ENCODE assay signal across 26 mouse cellular contexts in genomic region chr1:191138436-191138835, GRCm38 (mm10). TPM values are rescaled to one million over a fixed set of nuclear protein-coding genes. Genes with fewer than 3 reads are reported as not detected.
DNase-seq lines count a peak whose midpoint lies in the region; ATAC-seq and TF ChIP-seq lines count a peak whose summit lies in the region.
"Had no signal": no experiment of that assay in that cellular context is flagged by ENCODE, and none has a peak within 500 bp of the region (broad histone marks: within the 10 kb centered on the region; RNA-seq: fewer than 3 reads in every experiment).

No protein-coding gene starts in this region.

- peaks cover 9% of the 10 kb centered on the region; the same call in 1 of the 2 replicates for H3K4me1 ChIP-seq in heart, embryonic 13.5 days
- H3K4me1 ChIP-seq in heart, adult 2 months (ENCODE audit: control insufficient read depth, insufficient read depth, low read length) = no peaks in the 10 kb centered on the region
- H3K4me1 ChIP-seq: hindbrain, embryonic 15.5 days had no signal

- no peak overlapping the region for H3K4me3 ChIP-seq in heart, embryonic 13.5 days
- H3K4me3 ChIP-seq in heart, adult 2 months = no peak overlapping the region
- H3K4me3 ChIP-seq: embryonic facial prominence, embryonic 10.5 days; erythroblast, embryonic 14.5 days; forebrain, embryonic 10.5 days; hindbrain, embryonic 15.5 days had no signal

- no peak for TF ChIP-seq CTCF in heart, adult 2 months (IDR thresholded peaks at IDR 0.05)

- no peaks in the 10 kb centered on the region for H3K79me2 ChIP-seq in heart, adult 2 months (replicated peaks; ENCODE audit: control insufficient read depth, insufficient read depth, low read length)

- no peaks in the 10 kb centered on the region for H3K36me3 ChIP-seq in heart, embryonic 13.5 days
- no peaks in the 10 kb centered on the region for H3K36me3 ChIP-seq in heart, adult 2 months (ENCODE audit: control insufficient read depth, insufficient read depth, low read length)
- H3K36me3 ChIP-seq: embryonic facial prominence, embryonic 10.5 days; forebrain, embryonic 10.5 days; hindbrain, embryonic 15.5 days had no signal

- intact Hi-C loops in heart, adult 2 months (cut with DNase I) = no loop called here

- 0 out of 2 replicates have a peak overlapping the region, but pooled peaks have one; percentile 21 for H3K27ac ChIP-seq in heart, embryonic 13.5 days (replicated peaks)
- H3K27ac ChIP-seq in heart, adult 2 months = no peak overlapping the region
- H3K27ac ChIP-seq: embryonic facial prominence, embryonic 10.5 days; forebrain, embryonic 10.5 days; hindbrain, embryonic 15.5 days had no signal

- 90% methylated on average over 4 of the region's 4 CpGs for WGBS in heart, embryonic 13.5 days
- 80% methylated on average over 4 of the region's 4 CpGs for WGBS in heart, adult 2 months

- ATAC-seq in heart, embryonic 13.5 days (ENCODE audit: extremely low read depth, insufficient number of reproducible peaks, low FRiP score, low TSS enrichment) = no peak
- peak; percentile 69 for ATAC-seq in granulocyte monocyte progenitor cell, adult 5-6 weeks (replicated peaks; ENCODE audit: poor library complexity, severe bottlenecking)
- ATAC-seq: forebrain, embryonic 14.5 days; intestine, embryonic 16.5 days; Patski had no signal

- no peak for TF ChIP-seq EP300 in heart, adult 2 months (IDR thresholded peaks at IDR 0.05; ENCODE audit: insufficient read depth, low read depth, low read length)

- peak; percentile 64 for DNase-seq in heart, adult 11 months
- DNase-seq in heart, postnatal 4 days = no peak
- DNase-seq in heart, adult 2 months = no peak
- DNase-seq in layer of hippocampus, postnatal 10 days (ENCODE audit: low spot score in 2 of 2) = no peak
- no peak for DNase-seq in layer of hippocampus, adult 9-11 months
- DNase-seq: adrenal gland, adult 2 months; adrenal gland, postnatal 25 days; cerebellum, adult 18-20 months; cerebellum, adult 9-11 months; cerebellum, postnatal 36 days; gastrocnemius, postnatal 10 days; heart, postnatal 10 days had no signal

- H3K9ac ChIP-seq in heart, embryonic 13.5 days = no peak overlapping the region
- no peak overlapping the region for H3K9ac ChIP-seq in heart, adult 2 months (ENCODE audit: low read depth, low read length)
- H3K9ac ChIP-seq: hindbrain, embryonic 15.5 days had no signal

- no peaks in the 10 kb centered on the region for H3K27me3 ChIP-seq in heart, embryonic 13.5 days (replicated peaks)
- no peaks in the 10 kb centered on the region for H3K27me3 ChIP-seq in heart, adult 2 months (ENCODE audit: control insufficient read depth, insufficient read depth, low read length)
- H3K27me3 ChIP-seq: hindbrain, embryonic 15.5 days; Patski had no signal

- H3K4me2 ChIP-seq in heart, embryonic 13.5 days = no peak overlapping the region
- H3K4me2 ChIP-seq: hindbrain, embryonic 15.5 days had no signal

- H3K9me3 ChIP-seq in heart, embryonic 13.5 days = 0 out of 2 replicates have a peak, but pooled peaks cover 4% of the 10 kb centered on the region
- H3K9me3 ChIP-seq: hindbrain, embryonic 15.5 days had no signal

- TF ChIP-seq POLR2A in heart, adult 2 months (IDR thresholded peaks at IDR 0.05; ENCODE audit: insufficient read depth, low read depth, low read length) = no peak

RNA-seq across cellular contexts. Expression of gene Fam71a, which starts 26.2 kb away (rescaled TPM):
- total RNA-seq in heart, postnatal 4 days (2021) = not detected
- not detected in 2 replicates for polyA plus RNA-seq in heart, embryonic 13.5 days (2015; fragmentation: Nextera tagmentation; extraction: Ambion mirVana)
- total RNA-seq in heart, adult 2 months (2021) = not detected
- polyA plus RNA-seq in heart, adult 2 months (2012; rRNA removed) = not detected in 2 replicates
- total RNA-seq in granulocyte monocyte progenitor cell, adult 5-6 weeks (2014; fragmentation: Nextera tagmentation) = not detected in 2 replicates
- total RNA-seq in granulocyte monocyte progenitor cell, adult 5-6 weeks (2017) = 0.17 and 1.1 TPM in 2 replicates
- not detected for total RNA-seq in layer of hippocampus, postnatal 10 days (2021)
- total RNA-seq: adrenal gland, adult 2 months; adrenal gland, postnatal 25 days; gastrocnemius, postnatal 10 days; gastrocnemius, postnatal 4 days; heart, postnatal 10 days had no signal
- polyA plus RNA-seq: adrenal gland, adult 2 months; C2C12; embryonic facial prominence, embryonic 10.5 days; embryonic facial prominence, embryonic 14.5 days; erythroblast, embryonic 14.5 days; forebrain, embryonic 10.5 days; forebrain, embryonic 14.5 days; heart, embryonic 14.5 days; hindbrain, embryonic 11.5 days; hindbrain, embryonic 15.5 days; intestine, embryonic 16.5 days had no signal

RNA-seq across cellular contexts. Expression of gene Batf3, which starts 40.8 kb away (rescaled TPM):
- 1 to 10 TPM; 1.7 to 1.8 TPM for total RNA-seq in heart, postnatal 4 days (2021)
- polyA plus RNA-seq in heart, embryonic 13.5 days (2015; fragmentation: Nextera tagmentation; extraction: Ambion mirVana) = 3.5 and 4.3 TPM in 2 replicates
- total RNA-seq in heart, adult 2 months (2021) = under 1 TPM in 1 of 2 experiments, not detected in 1; 0.60 TPM
- 1.3 and 1.8 TPM in 2 replicates for polyA plus RNA-seq in heart, adult 2 months (2012; rRNA removed)
- total RNA-seq in granulocyte monocyte progenitor cell, adult 5-6 weeks (2014; fragmentation: Nextera tagmentation) = not detected in 2 replicates
- not detected in 2 replicates for total RNA-seq in granulocyte monocyte progenitor cell, adult 5-6 weeks (2017)
- 1 to 10 TPM in 1 of 2 experiments, under 1 TPM in 1; 0.74 to 1.4 TPM for total RNA-seq in layer of hippocampus, postnatal 10 days (2021)
